Mouse (Mus musculus) small intestine, adult 2 months (tissue): ENCODE results near the gene 5330417H12Rik.

ENCODE experiments used
- CTCF ChIP-seq: fragments of 200-500 bp; IDR thresholded peaks from 2 replicates; pipeline ENCODE4 v1.5.1; 2012; ENCODE audit warnings: low read depth, mild to moderate bottlenecking, control low read depth, inconsistent platforms, low read length, moderate library complexity, mixed read lengths; ENCODE audit not compliant: insufficient replicate concordance, insufficient read length; ENCODE audit errors: extremely low read depth
- POLR2A ChIP-seq: fragments of 200-500 bp; IDR thresholded peaks from 2 replicates; pipeline ENCODE4 v1.6.1; 2012; ENCODE audit warnings: low read depth, mild to moderate bottlenecking, control low read depth, inconsistent platforms, low read length, moderate library complexity

- no peak for TF ChIP-seq CTCF
- no peak for TF ChIP-seq POLR2A
Measured at GRCm38 (mm10) chr7:107651821-107652220, 26.9 kb upstream of the 5330417H12Rik start.
